Mouse (Mus musculus): ENCODE data around the gene Olfr693. TPM values are rescaled to one million over a fixed set of nuclear protein-coding genes. Genes with fewer than 3 reads are reported as not detected.

The Olfr693 gene
- not detected in 2 replicates for polyA plus RNA-seq (2015; fragmentation: Nextera tagmentation; extraction: Ambion mirVana)

DNA sequence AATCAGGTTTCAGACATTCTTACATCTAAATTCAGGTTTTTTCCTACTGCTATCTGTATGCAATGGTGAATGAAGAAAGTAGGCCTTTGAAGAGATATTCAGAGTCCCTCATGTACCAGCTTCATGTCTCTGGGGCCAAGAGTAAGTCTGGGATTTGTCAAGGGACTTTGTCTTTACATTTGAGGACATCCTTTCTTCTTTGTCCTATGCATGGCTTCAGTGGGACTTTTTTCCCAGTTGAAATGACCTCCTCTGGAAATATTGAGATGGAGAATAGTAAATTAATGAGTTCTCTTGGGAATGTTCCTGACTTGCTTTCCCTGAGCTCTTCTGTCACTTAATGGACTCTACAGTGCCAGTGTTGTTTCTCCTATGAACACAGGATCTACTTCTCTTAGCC, at the start of gene Olfr693:
Olfr693 (minus strand) TSS at position 101 of the 400 bp plus-strand sequence.

DNA sequence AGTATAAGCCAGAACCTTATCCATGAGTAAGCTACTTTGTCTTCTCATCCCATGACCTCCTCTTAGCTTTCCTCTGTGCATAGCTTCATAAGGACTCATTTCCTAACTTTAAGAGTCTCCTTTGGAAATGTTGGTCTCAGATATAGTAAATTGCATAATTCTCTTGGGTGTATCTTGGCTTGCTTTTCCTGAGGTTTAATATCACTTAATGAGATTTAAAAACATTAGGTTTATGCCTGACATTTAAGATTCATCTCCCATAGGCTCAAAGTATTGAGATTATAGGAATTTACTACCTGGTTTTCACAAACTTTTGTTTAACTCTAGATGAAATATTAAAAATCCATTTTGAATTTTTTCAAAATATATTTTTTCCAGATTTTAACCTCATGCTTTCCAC, 35.9 kb upstream of the Olfr693 start, which contains the start of gene Olfr695:
Olfr695 (minus strand) TSS at position 101 of the 400 bp plus-strand sequence.

DNA sequence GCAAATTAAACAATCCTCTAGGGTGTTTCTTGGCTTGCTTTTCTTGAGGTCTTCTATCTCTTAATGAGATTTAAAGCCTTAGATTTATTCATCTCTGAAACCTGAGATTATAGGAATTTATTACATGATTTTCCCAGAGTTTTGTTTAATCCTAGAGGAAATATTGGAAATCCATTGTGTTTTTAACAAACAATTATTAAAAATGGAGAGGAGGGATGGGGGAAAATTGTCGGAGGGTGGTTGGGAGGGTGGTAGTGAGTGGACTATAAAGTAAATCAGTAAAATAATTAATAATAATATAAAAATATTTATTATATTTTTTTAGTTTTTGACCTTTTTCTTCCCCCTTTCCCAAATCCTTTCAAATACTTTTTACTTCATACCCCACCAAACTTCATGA, 11.3 kb upstream of the Olfr693 start, which contains the start of gene Olfr694:
Olfr694 (minus strand) TSS at position 101 of the 400 bp plus-strand sequence.

Other genes starting within 250 kb of the Olfr693 start
- gene Olfr694, start 11.2 kb upstream of the Olfr693 start, polyA plus RNA-seq (2015; fragmentation: Nextera tagmentation; extraction: Ambion mirVana) = not detected in 2 replicates
- not detected in 2 replicates for gene Olfr695, start 35.8 kb upstream of the Olfr693 start, polyA plus RNA-seq (2015; fragmentation: Nextera tagmentation; extraction: Ambion mirVana)
- gene Olfr697, start 61.9 kb upstream of the Olfr693 start, polyA plus RNA-seq (2015; fragmentation: Nextera tagmentation; extraction: Ambion mirVana) = not detected in 2 replicates
- not detected in 2 replicates for gene Olfr698, start 74.8 kb upstream of the Olfr693 start, polyA plus RNA-seq (2015; fragmentation: Nextera tagmentation; extraction: Ambion mirVana)
- not detected in 2 replicates for gene Olfr699, start 112.6 kb upstream of the Olfr693 start, polyA plus RNA-seq (2015; fragmentation: Nextera tagmentation; extraction: Ambion mirVana)
- gene Olfr700, start 128.2 kb upstream of the Olfr693 start, polyA plus RNA-seq (2015; fragmentation: Nextera tagmentation; extraction: Ambion mirVana) = not detected in 2 replicates
- not detected in 2 replicates for gene Olfr701, start 133.5 kb upstream of the Olfr693 start, polyA plus RNA-seq (2015; fragmentation: Nextera tagmentation; extraction: Ambion mirVana)
- gene Olfr702, start 153.3 kb upstream of the Olfr693 start, polyA plus RNA-seq (2015; fragmentation: Nextera tagmentation; extraction: Ambion mirVana) = not detected in 2 replicates
- gene Olfr703, start 162.8 kb upstream of the Olfr693 start, polyA plus RNA-seq (2015; fragmentation: Nextera tagmentation; extraction: Ambion mirVana) = not detected in 2 replicates
- gene Olfr704, start 182.6 kb upstream of the Olfr693 start, polyA plus RNA-seq (2015; fragmentation: Nextera tagmentation; extraction: Ambion mirVana) = not detected in 2 replicates
- gene Olfr705, start 196.3 kb upstream of the Olfr693 start, polyA plus RNA-seq (2015; fragmentation: Nextera tagmentation; extraction: Ambion mirVana) = not detected in 2 replicates
- gene Olfr706, start 207.6 kb upstream of the Olfr693 start, polyA plus RNA-seq (2015; fragmentation: Nextera tagmentation; extraction: Ambion mirVana) = not detected in 2 replicates
- not detected in 2 replicates for gene Olfr707, start 220.7 kb upstream of the Olfr693 start, polyA plus RNA-seq (2015; fragmentation: Nextera tagmentation; extraction: Ambion mirVana)
- gene Olfr1532-ps1, start 227.4 kb upstream of the Olfr693 start, polyA plus RNA-seq (2015; fragmentation: Nextera tagmentation; extraction: Ambion mirVana) = not detected in 2 replicates

All from adrenal gland, postnatal 0 days (tissue).